Mouse (Mus musculus) neural tube, embryonic 15.5 days (tissue): ENCODE results near the gene Zfr. TPM values are rescaled to one million over a fixed set of nuclear protein-coding genes. Genes with fewer than 3 reads are reported as not detected.

ENCODE experiments used
- ATAC-seq: fragments of 200-750 bp; cut with Nextera tagmentation; 2 replicates; pipeline ENCODE4 v1.8.0; 2017; ENCODE audit warnings: mild to moderate bottlenecking, moderate TSS enrichment, moderate library complexity; ENCODE audit not compliant: low FRiP score
- H3K27ac ChIP-seq: fragments of 300-500 bp; sonication (generic); replicated peaks from 2 replicates; pipeline ENCODE4 v1.5.1; 2015; ENCODE audit warnings: mild to moderate bottlenecking, inconsistent platforms
- H3K27me3 ChIP-seq: fragments of 300-500 bp; sonication (generic); replicated peaks from 2 replicates; pipeline ENCODE4 v1.6.1; 2015; ENCODE audit warnings: inconsistent platforms
- H3K36me3 ChIP-seq: fragments of 300-500 bp; sonication (generic); 2 replicates; pipeline ENCODE4 v1.6.1; 2015; ENCODE audit warnings: inconsistent platforms
- H3K4me1 ChIP-seq: fragments of 300-500 bp; sonication (generic); 2 replicates; pipeline ENCODE4 v1.6.1; 2015; ENCODE audit warnings: inconsistent platforms
- H3K4me2 ChIP-seq: fragments of 300-500 bp; sonication (generic); 2 replicates; pipeline ENCODE4 v1.6.1; 2015; ENCODE audit warnings: inconsistent platforms, mild to moderate bottlenecking, moderate library complexity
- H3K4me3 ChIP-seq: fragments of 300-500 bp; sonication (generic); replicated peaks from 2 replicates; pipeline ENCODE4 v1.5.1; 2015; ENCODE audit warnings: mild to moderate bottlenecking, inconsistent platforms
- H3K9ac ChIP-seq: fragments of 300-500 bp; sonication (generic); replicated peaks from 2 replicates; pipeline ENCODE4 v1.6.1; 2015; ENCODE audit warnings: mild to moderate bottlenecking, inconsistent platforms
- H3K9me3 ChIP-seq: fragments of 300-500 bp; sonication (generic); replicated peaks from 2 replicates; pipeline ENCODE4 v1.6.1; 2016; ENCODE audit warnings: inconsistent platforms
- WGBS: fragments of 180-500 bp; shearing (Covaris S2); methylation state at CpG from one replicate; pipeline ENCODE4 v1.1.7; 2015; ENCODE audit warnings: mixed read lengths; 5-methylcytosine and 5-hydroxymethylcytosine counted together
- microRNA counts: library from miRNA; unstranded; fragments of <30 nt; microRNA quantifications from one replicate; lab custom pipeline; 2016
- microRNA-seq: library from miRNA; unstranded; fragments of <30 nt; microRNA quantifications from one replicate; pipeline ENCODE4, GENCODE M21; 2017
- polyA plus RNA-seq: library from polyadenylated mRNA; unstranded; fragments of >200 nt; fragmentation: Nextera tagmentation; extraction: Ambion mirVana; gene quantifications from 2 replicates; pipeline ENCODE4 v1.2.1, GENCODE M21; 2015

Gene Zfr
- polyA plus RNA-seq, 1 experiment from 2014 or later, result 162 TPM

GRCm38 (mm10) chr15:12233021-12233420 lies 115.4 kb downstream of the Zfr start:
- no peak overlapping the region for H3K4me3 ChIP-seq
- no peaks in the 10 kb centered on the region for H3K9me3 ChIP-seq
- no peak overlapping the region for H3K27ac ChIP-seq
- no peak overlapping the region for H3K4me2 ChIP-seq
- H3K27me3 ChIP-seq, result no peaks in the 10 kb centered on the region
- peaks cover 21% of the 10 kb centered on the region for H3K36me3 ChIP-seq
- H3K9ac ChIP-seq, result no peak overlapping the region
- H3K4me1 ChIP-seq, result 0 out of 2 replicates have a peak, but pooled peaks cover 3% of the 10 kb centered on the region
- 86% methylated on average over 4 of the region's 4 CpGs for WGBS
- ATAC-seq, result no peak

MicroRNA genes within 50 kb of the gene (microRNA counts, 519-probe panel; counts per million panel counts)
- microRNA mmu-miR-1898 (lab: Ali Mortazavi, UCI), result 1,638 counts per million, percentile 23 among the panel's probes with 10 or more counts

Small RNA genes lying within 50 kb of the gene (microRNA-seq; reads per million reads assigned to microRNA genes)
- gene Mir1898, result not detected

Other genes with a start within 250 kb of the Zfr start
- gene Npr3, start 210.5 kb upstream of the Zfr start, polyA plus RNA-seq, result 1.4 and 2.5 TPM in 2 replicates
- 575 TPM in 2 replicates for gene Sub1, start 120.8 kb upstream of the Zfr start, polyA plus RNA-seq
- gene Mtmr12, start 87.2 kb downstream of the Zfr start, polyA plus RNA-seq, result 6.5 and 9.6 TPM in 2 replicates
- 73.1 and 74.1 TPM in 2 replicates for gene Golph3, start 203.6 kb downstream of the Zfr start, polyA plus RNA-seq
- gene 1810049J17Rik, start 204.1 kb downstream of the Zfr start, polyA plus RNA-seq, result 0.47 TPM in 1 of 2 replicates, not detected in the other